Mouse (Mus musculus): ENCODE results near the gene Gm29797. TPM values are rescaled to one million over a fixed set of nuclear protein-coding genes. Genes with fewer than 3 reads are reported as not detected.
A peak's percentile ranks its signal among the peaks of the same experiment; 100 is the strongest.

Gene Gm29797
- polyA plus RNA-seq, 1 experiment from 2014 or later: 0.27 TPM

- H3K9ac ChIP-seq: 0 out of 2 replicates have a peak overlapping the region, but pooled peaks have one; percentile 50
- no peak overlapping the region for H3K4me3 ChIP-seq
- H3K27me3 ChIP-seq (replicated peaks): no peaks in the 10 kb centered on the region
- no peak overlapping the region for H3K27ac ChIP-seq (replicated peaks)
- H3K36me3 ChIP-seq: peaks cover 87% of the 10 kb centered on the region
- H3K4me2 ChIP-seq: no peak overlapping the region
- 86% methylated on average over 1 of the region's 1 CpGs for WGBS
- H3K4me1 ChIP-seq: peaks cover 21% of the 10 kb centered on the region
- no peak for ATAC-seq (ENCODE audit: extremely low read depth, insufficient number of reproducible peaks, low FRiP score, low TSS enrichment)
- no peaks in the 10 kb centered on the region for H3K9me3 ChIP-seq
Observed at GRCm38 (mm10) chr2:181653523-181653922, 3.3 kb upstream of the Gm29797 start.

- 50% methylated on average over 2 of the region's 2 CpGs for WGBS
- Histone ChIP-seq H3K36me3 (peaks cover 48% of the 10 kb centered on the region), H3K9me3 (no peaks in the 10 kb centered on the region), H3K27ac (replicated peaks) (no peak overlapping the region), H3K27me3 (replicated peaks) (no peaks in the 10 kb centered on the region), H3K4me3 (no peak overlapping the region), H3K4me1 (peaks cover 34% of the 10 kb centered on the region), H3K9ac (no peak overlapping the region), H3K4me2 (no peak overlapping the region)
- ATAC-seq (ENCODE audit: extremely low read depth, insufficient number of reproducible peaks, low FRiP score, low TSS enrichment): no peak
Observed at GRCm38 (mm10) chr2:181657441-181657840, 607 bp downstream of the Gm29797 start.

GRCm38 (mm10) chr2:181658528-181658927 is 1.7 kb downstream of the Gm29797 start:
- Histone ChIP-seq H3K4me3 (no peak overlapping the region), H3K36me3 (peaks cover 37% of the 10 kb centered on the region), H3K9ac (no peak overlapping the region), H3K9me3 (no peaks in the 10 kb centered on the region), H3K4me1 (peaks cover 34% of the 10 kb centered on the region), H3K27ac (replicated peaks) (no peak overlapping the region; the same call in 1 of the 2 replicates), H3K27me3 (replicated peaks) (no peaks in the 10 kb centered on the region), H3K4me2 (no peak overlapping the region)
- no peak for ATAC-seq (ENCODE audit: extremely low read depth, insufficient number of reproducible peaks, low FRiP score, low TSS enrichment)
- WGBS: 78% methylated on average over 7 of the region's 7 CpGs

GRCm38 (mm10) chr2:181658930-181659555 is 2.2 kb downstream of the Gm29797 start:
- Histone ChIP-seq H3K27me3 (replicated peaks) (no peaks in the 10 kb centered on the region), H3K27ac (replicated peaks) (peak overlapping the region; percentile 74), H3K4me1 (peaks cover 32% of the 10 kb centered on the region), H3K4me3 (no peak overlapping the region), H3K9me3 (no peaks in the 10 kb centered on the region), H3K4me2 (peak overlapping the region; percentile 27; the same call in 1 of the 2 replicates), H3K36me3 (peaks cover 32% of the 10 kb centered on the region), H3K9ac (no peak overlapping the region; the same call in 1 of the 2 replicates)
- 34% methylated on average over 17 of the region's 17 CpGs for WGBS
- no peak for ATAC-seq (ENCODE audit: extremely low read depth, insufficient number of reproducible peaks, low FRiP score, low TSS enrichment)

GRCm38 (mm10) chr2:181659609-181660055 is 2.8 kb downstream of the Gm29797 start:
- Histone ChIP-seq H3K36me3 (peaks cover 26% of the 10 kb centered on the region), H3K27ac (replicated peaks) (peak overlapping the region; percentile 74), H3K9me3 (no peaks in the 10 kb centered on the region), H3K27me3 (replicated peaks) (no peaks in the 10 kb centered on the region), H3K9ac (no peak overlapping the region), H3K4me1 (peaks cover 31% of the 10 kb centered on the region), H3K4me2 (peak overlapping the region; percentile 27; the same call in 1 of the 2 replicates), H3K4me3 (no peak overlapping the region)
- WGBS: 9% methylated on average over 9 of the region's 9 CpGs
- ATAC-seq (ENCODE audit: extremely low read depth, insufficient number of reproducible peaks, low FRiP score, low TSS enrichment): peak; percentile 53; the same call in 1 of the 2 replicates

GRCm38 (mm10) chr2:181662620-181663297 is 5.9 kb downstream of the Gm29797 start:
- WGBS: 81% methylated on average over 3 of the region's 3 CpGs
- H3K36me3 ChIP-seq: no peaks in the 10 kb centered on the region
- no peak overlapping the region for H3K4me2 ChIP-seq
- peak overlapping the region; percentile 82 for H3K27ac ChIP-seq (replicated peaks)
- ATAC-seq (ENCODE audit: extremely low read depth, insufficient number of reproducible peaks, low FRiP score, low TSS enrichment): no peak
- no peak overlapping the region for H3K4me3 ChIP-seq
- H3K9me3 ChIP-seq: no peaks in the 10 kb centered on the region
- H3K27me3 ChIP-seq (replicated peaks): peaks cover 7% of the 10 kb centered on the region
- peaks cover 22% of the 10 kb centered on the region for H3K4me1 ChIP-seq
- no peak overlapping the region for H3K9ac ChIP-seq

- H3K4me1 ChIP-seq: peaks cover 22% of the 10 kb centered on the region
- no peaks in the 10 kb centered on the region for H3K36me3 ChIP-seq
- H3K4me2 ChIP-seq: no peak overlapping the region
- peak overlapping the region; percentile 82 for H3K27ac ChIP-seq (replicated peaks)
- H3K9me3 ChIP-seq: no peaks in the 10 kb centered on the region
- H3K4me3 ChIP-seq: no peak overlapping the region
- H3K9ac ChIP-seq: no peak overlapping the region
- peak; percentile 16; the same call in 1 of the 2 replicates for ATAC-seq (ENCODE audit: extremely low read depth, insufficient number of reproducible peaks, low FRiP score, low TSS enrichment)
- H3K27me3 ChIP-seq (replicated peaks): peaks cover 12% of the 10 kb centered on the region
- 12% methylated on average over 4 of the region's 4 CpGs for WGBS
Observed at GRCm38 (mm10) chr2:181663298-181663630, 6.4 kb downstream of the Gm29797 start.

- Histone ChIP-seq H3K9me3 (no peaks in the 10 kb centered on the region), H3K9ac (peak overlapping the region; percentile 80), H3K27me3 (replicated peaks) (peaks cover 80% of the 10 kb centered on the region), H3K4me3 (peak overlapping the region; percentile 60), H3K36me3 (no peaks in the 10 kb centered on the region), H3K27ac (replicated peaks) (peak overlapping the region; percentile 57), H3K4me1 (peaks cover 22% of the 10 kb centered on the region), H3K4me2 (peak overlapping the region; percentile 79)
- 3% methylated on average over 56 of the region's 56 CpGs for WGBS
- no peak for ATAC-seq (ENCODE audit: extremely low read depth, insufficient number of reproducible peaks, low FRiP score, low TSS enrichment)
Observed at GRCm38 (mm10) chr2:181670285-181670912, 13.6 kb downstream of the Gm29797 start.

GRCm38 (mm10) chr2:181670913-181671311 is 14.1 kb downstream of the Gm29797 start:
- Histone ChIP-seq H3K4me3 (peak overlapping the region; percentile 60), H3K27ac (replicated peaks) (peak overlapping the region; percentile 57), H3K9me3 (no peaks in the 10 kb centered on the region), H3K4me1 (peaks cover 27% of the 10 kb centered on the region), H3K27me3 (replicated peaks) (peaks cover 80% of the 10 kb centered on the region), H3K4me2 (peak overlapping the region; percentile 79), H3K36me3 (no peaks in the 10 kb centered on the region), H3K9ac (peak overlapping the region; percentile 80)
- under 1% methylated on average over 41 of the region's 41 CpGs for WGBS
- ATAC-seq (ENCODE audit: extremely low read depth, insufficient number of reproducible peaks, low FRiP score, low TSS enrichment): no peak

GRCm38 (mm10) chr2:181671326-181671725 is 14.5 kb downstream of the Gm29797 start, which contains the start of gene Sox18:
Gene Sox18 (minus strand): TSS chr2:181671640.
- Histone ChIP-seq H3K36me3 (no peaks in the 10 kb centered on the region), H3K9ac (peak within 1 kb of the TSS; percentile 80), H3K9me3 (no peaks in the 10 kb centered on the region), H3K4me1 (peaks cover 31% of the 10 kb centered on the region), H3K4me3 (peak within 1 kb of the TSS; percentile 60), H3K4me2 (peak within 1 kb of the TSS; percentile 79), H3K27me3 (replicated peaks) (peaks cover 80% of the 10 kb centered on the region), H3K27ac (replicated peaks) (peak within 1 kb of the TSS; percentile 57)
- 1% methylated on average over 43 of the region's 43 CpGs for WGBS
- peak; percentile 51; the same call in 1 of the 2 replicates for ATAC-seq (ENCODE audit: extremely low read depth, insufficient number of reproducible peaks, low FRiP score, low TSS enrichment)

- H3K9ac ChIP-seq: peak overlapping the region; percentile 80; the same call in 1 of the 2 replicates
- 24% methylated on average over 7 of the region's 7 CpGs for WGBS
- H3K4me3 ChIP-seq: peak overlapping the region; percentile 60; the same call in 1 of the 2 replicates
- H3K9me3 ChIP-seq: no peaks in the 10 kb centered on the region
- peak overlapping the region; percentile 79 for H3K4me2 ChIP-seq
- no peak overlapping the region for H3K27ac ChIP-seq (replicated peaks)
- H3K27me3 ChIP-seq (replicated peaks): peaks cover 80% of the 10 kb centered on the region
- no peak for ATAC-seq (ENCODE audit: extremely low read depth, insufficient number of reproducible peaks, low FRiP score, low TSS enrichment)
- H3K36me3 ChIP-seq: no peaks in the 10 kb centered on the region
- peaks cover 31% of the 10 kb centered on the region for H3K4me1 ChIP-seq
Observed at GRCm38 (mm10) chr2:181671984-181672383, 15.2 kb downstream of the Gm29797 start.

All from heart, embryonic 13.5 days (tissue).